Mouse (Mus musculus) heart, embryonic 11.5 days (tissue): ENCODE measurements around the gene Ccdc13. TPM values are rescaled to one million over a fixed set of nuclear protein-coding genes. Genes with fewer than 3 reads are reported as not detected.

Source experiments
- ATAC-seq: fragments of 200-750 bp; cut with Nextera tagmentation; replicated peaks from 2 replicates; pipeline ENCODE4 v1.8.0; 2017; ENCODE audit warnings: moderate library complexity; ENCODE audit not compliant: insufficient number of reproducible peaks, low FRiP score, low TSS enrichment
- H3K27ac ChIP-seq: fragments of 300-500 bp; sonication (generic); 2 replicates; pipeline ENCODE4 v1.5.1; 2014; ENCODE audit warnings: mild to moderate bottlenecking, low read depth, low read length
- H3K27me3 ChIP-seq: fragments of 300-500 bp; sonication (generic); 2 replicates; pipeline ENCODE4 v1.6.1; 2014; ENCODE audit warnings: mild to moderate bottlenecking, low read length, mixed read lengths; ENCODE audit not compliant: control insufficient read depth, insufficient read depth
- H3K36me3 ChIP-seq: fragments of 300-500 bp; sonication (generic); 2 replicates; pipeline ENCODE4 v1.6.1; 2014; ENCODE audit warnings: mild to moderate bottlenecking, low read length, moderate library complexity, mixed read lengths; ENCODE audit not compliant: control insufficient read depth, insufficient read depth
- H3K4me1 ChIP-seq: fragments of 300-500 bp; sonication (generic); 2 replicates; pipeline ENCODE4 v1.6.1; 2014; ENCODE audit warnings: low read length; ENCODE audit not compliant: control insufficient read depth, insufficient read depth
- H3K4me2 ChIP-seq: fragments of 300-500 bp; sonication (generic); 2 replicates; pipeline ENCODE4 v1.6.1; 2014; ENCODE audit warnings: mild to moderate bottlenecking, moderate library complexity
- H3K4me3 ChIP-seq: fragments of 300-500 bp; sonication (generic); 2 replicates; pipeline ENCODE4 v1.5.1; 2014; ENCODE audit warnings: low read depth, low read length
- H3K9ac ChIP-seq: fragments of 300-500 bp; sonication (generic); 2 replicates; pipeline ENCODE4 v1.6.1; 2014; ENCODE audit warnings: mild to moderate bottlenecking, low read depth, low read length, moderate library complexity
- H3K9me3 ChIP-seq: fragments of 300-500 bp; sonication (generic); replicated peaks from 2 replicates; pipeline ENCODE4 v1.6.1; 2016; ENCODE audit warnings: low read length; ENCODE audit not compliant: control insufficient read depth
- WGBS: fragments of 180-500 bp; shearing (Covaris S2); extraction: QIAGEN DNeasy Blood & Tissue Kit; methylation state at CpG from one replicate; pipeline ENCODE4 v1.1.7; 2014; ENCODE audit not compliant: insufficient replicate concordance; 5-methylcytosine and 5-hydroxymethylcytosine counted together
- polyA plus RNA-seq: library from polyadenylated mRNA; unstranded; fragments of >200 nt; fragmentation: Nextera tagmentation; extraction: Ambion mirVana; gene quantifications from 2 replicates; pipeline ENCODE4 v1.2.1, GENCODE M21; 2014

Gene Ccdc13
- polyA plus RNA-seq, 1 experiment from 2014 or later = 0.23 TPM

GRCm38 (mm10) chr9:121838008-121838407, 1.3 kb downstream of the Ccdc13 start:
- H3K36me3 ChIP-seq = no peaks in the 10 kb centered on the region
- 81% methylated on average over 6 of the region's 6 CpGs for WGBS
- no peak overlapping the region for H3K4me3 ChIP-seq
- peaks cover 3% of the 10 kb centered on the region; the same call in 1 of the 2 replicates for H3K4me1 ChIP-seq
- no peaks in the 10 kb centered on the region for H3K27me3 ChIP-seq
- no peak overlapping the region for H3K27ac ChIP-seq
- ATAC-seq = no peak
- H3K4me2 ChIP-seq = no peak overlapping the region
- 0 out of 2 replicates have a peak, but pooled peaks cover 2% of the 10 kb centered on the region for H3K9me3 ChIP-seq
- no peak overlapping the region for H3K9ac ChIP-seq

GRCm38 (mm10) chr9:121833825-121834224, 5.4 kb downstream of the Ccdc13 start:
- no peak overlapping the region for H3K27ac ChIP-seq
- no peak overlapping the region for H3K9ac ChIP-seq
- 70% methylated on average over 11 of the region's 11 CpGs for WGBS
- H3K36me3 ChIP-seq = no peaks in the 10 kb centered on the region
- H3K9me3 ChIP-seq = 0 out of 2 replicates have a peak, but pooled peaks cover 2% of the 10 kb centered on the region
- ATAC-seq = no peak
- no peak overlapping the region for H3K4me3 ChIP-seq
- peaks cover under 1% of the 10 kb centered on the region; the same call in 1 of the 2 replicates for H3K4me1 ChIP-seq
- H3K27me3 ChIP-seq = no peaks in the 10 kb centered on the region
- H3K4me2 ChIP-seq = no peak overlapping the region

- 30% methylated on average over 6 of the region's 6 CpGs for WGBS
Measured at GRCm38 (mm10) chr9:121830956-121831293, 8.3 kb downstream of the Ccdc13 start.

GRCm38 (mm10) chr9:121830243-121830955, 8.9 kb downstream of the Ccdc13 start:
- H3K4me1 ChIP-seq = no peaks in the 10 kb centered on the region
- ATAC-seq = no peak
- no peaks in the 10 kb centered on the region for H3K36me3 ChIP-seq
- H3K27me3 ChIP-seq = no peaks in the 10 kb centered on the region
- H3K27ac ChIP-seq = no peak overlapping the region
- no peaks in the 10 kb centered on the region for H3K9me3 ChIP-seq
- no peak overlapping the region for H3K4me2 ChIP-seq
- 67% methylated on average over 6 of the region's 6 CpGs for WGBS
- no peak overlapping the region for H3K9ac ChIP-seq
- no peak overlapping the region for H3K4me3 ChIP-seq

More at GRCm38 (mm10) chr9:121830956-121831293, 8.3 kb downstream of the Ccdc13 start:
- no peak overlapping the region for H3K27ac ChIP-seq
- H3K9ac ChIP-seq = no peak overlapping the region
- H3K36me3 ChIP-seq = no peaks in the 10 kb centered on the region
- no peak for ATAC-seq
- H3K4me2 ChIP-seq = no peak overlapping the region
- H3K27me3 ChIP-seq = no peaks in the 10 kb centered on the region
- H3K4me3 ChIP-seq = no peak overlapping the region
- 0 out of 2 replicates have a peak, but pooled peaks cover 2% of the 10 kb centered on the region for H3K9me3 ChIP-seq
- no peaks in the 10 kb centered on the region for H3K4me1 ChIP-seq

- no peaks in the 10 kb centered on the region for H3K4me1 ChIP-seq
- H3K4me3 ChIP-seq = no peak overlapping the region
- no peak overlapping the region for H3K9ac ChIP-seq
- WGBS = 63% methylated on average over 7 of the region's 7 CpGs
- H3K36me3 ChIP-seq = no peaks in the 10 kb centered on the region
- no peaks in the 10 kb centered on the region for H3K27me3 ChIP-seq
- H3K4me2 ChIP-seq = no peak overlapping the region
- no peak for ATAC-seq
- no peaks in the 10 kb centered on the region for H3K9me3 ChIP-seq
- no peak overlapping the region for H3K27ac ChIP-seq
Measured at GRCm38 (mm10) chr9:121829270-121829992, 9.8 kb downstream of the Ccdc13 start.

GRCm38 (mm10) chr9:121828314-121828713, 10.9 kb downstream of the Ccdc13 start:
- Histone ChIP-seq H3K4me3 (no peak overlapping the region), H3K4me1 (no peaks in the 10 kb centered on the region), H3K27me3 (no peaks in the 10 kb centered on the region), H3K36me3 (no peaks in the 10 kb centered on the region), H3K9ac (no peak overlapping the region), H3K27ac (no peak overlapping the region), H3K9me3 (no peaks in the 10 kb centered on the region), H3K4me2 (no peak overlapping the region)
- WGBS = 55% methylated on average over 6 of the region's 6 CpGs
- ATAC-seq = no peak

GRCm38 (mm10) chr9:121826356-121826755, 12.9 kb downstream of the Ccdc13 start:
- H3K27ac ChIP-seq = no peak overlapping the region
- H3K27me3 ChIP-seq = no peaks in the 10 kb centered on the region
- H3K4me1 ChIP-seq = no peaks in the 10 kb centered on the region
- H3K4me2 ChIP-seq = no peak overlapping the region
- no peak overlapping the region for H3K9ac ChIP-seq
- 75% methylated on average over 3 of the region's 3 CpGs for WGBS
- no peaks in the 10 kb centered on the region for H3K36me3 ChIP-seq
- no peak overlapping the region for H3K4me3 ChIP-seq
- H3K9me3 ChIP-seq = no peaks in the 10 kb centered on the region
- ATAC-seq = no peak

- no peak overlapping the region for H3K27ac ChIP-seq
- no peak overlapping the region for H3K4me3 ChIP-seq
- no peak overlapping the region for H3K9ac ChIP-seq
- 78% methylated on average over 7 of the region's 7 CpGs for WGBS
- H3K4me2 ChIP-seq = no peak overlapping the region
- ATAC-seq = no peak
- no peaks in the 10 kb centered on the region for H3K9me3 ChIP-seq
- H3K27me3 ChIP-seq = no peaks in the 10 kb centered on the region; the same call in 1 of the 2 replicates
- no peaks in the 10 kb centered on the region for H3K36me3 ChIP-seq
- H3K4me1 ChIP-seq = no peaks in the 10 kb centered on the region; the same call in 1 of the 2 replicates
Measured at GRCm38 (mm10) chr9:121823991-121824390, 15.3 kb downstream of the Ccdc13 start.
